Mouse (Mus musculus) liver, adult 2 months (tissue): ENCODE data around the gene Clic3.

Experiments
- CTCF ChIP-seq: fragments of 200-500 bp; IDR thresholded peaks from 2 replicates; pipeline ENCODE4 v1.5.1; 2011; ENCODE audit warnings: low read depth, low read length, control low read depth
- POLR2A ChIP-seq: fragments of 200-500 bp; IDR thresholded peaks from 2 replicates; pipeline ENCODE4 v1.6.1; 2011; ENCODE audit warnings: low read length, control low read depth; ENCODE audit not compliant: insufficient read depth; ENCODE audit errors: extremely low read depth

GRCm38 (mm10) chr2:25430395-25431233 lies 26.0 kb upstream of the Clic3 start:
- no peak for TF ChIP-seq CTCF
- TF ChIP-seq POLR2A = no peak
